Mouse (Mus musculus) kidney, adult 2 months (tissue): ENCODE data around the gene Tarbp1.

ENCODE experiments used
- CTCF ChIP-seq: fragments of 200-500 bp; conservative IDR thresholded peaks from 2 replicates; pipeline ENCODE4 v1.5.1; 2011; ENCODE audit warnings: low read depth, mild to moderate bottlenecking, control low read depth, low read length, moderate library complexity, mixed read lengths; ENCODE audit not compliant: insufficient read depth, insufficient read length
- POLR2A ChIP-seq: fragments of 200-500 bp; IDR thresholded peaks from one replicate; pipeline ENCODE4 v1.6.1; 2011; ENCODE audit warnings: low read depth, low read length, control low read depth

- TF ChIP-seq POLR2A (no peak), CTCF (no peak)
Observed at GRCm38 (mm10) chr8:126381299-126381698, 93.6 kb downstream of the Tarbp1 start.
